ENCODE assay signal across 8 mouse cellular contexts in the genomic region with DNA sequence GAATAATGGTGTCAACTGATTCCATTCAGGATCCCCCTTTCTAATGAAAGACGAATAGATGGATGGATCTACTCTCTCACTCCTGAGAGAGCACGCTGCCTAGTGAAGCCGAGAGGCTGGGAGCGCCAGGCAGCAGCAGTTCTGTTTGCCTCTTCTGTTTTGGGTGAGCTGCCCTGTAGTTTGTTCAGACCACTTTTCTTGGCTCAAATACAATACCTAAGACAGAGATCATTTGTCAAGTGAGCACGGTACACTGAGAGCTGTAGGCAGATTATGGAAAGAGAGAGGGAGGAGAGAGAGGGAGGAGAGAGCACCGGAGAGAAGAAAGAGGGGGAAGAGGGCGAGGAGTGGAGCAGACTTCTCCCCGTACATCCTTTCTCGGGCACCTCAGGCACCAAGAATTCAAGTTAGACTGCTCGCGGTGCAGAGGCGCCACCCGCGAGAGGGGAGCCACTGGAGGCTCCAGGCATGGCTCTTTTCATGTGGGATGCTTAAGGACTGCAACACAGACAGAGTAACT.
DNase-seq lines count a peak whose midpoint lies in the region; ATAC-seq lines count a peak whose summit lies in the region.

No protein-coding gene starts in this region.

- H3K9ac ChIP-seq in lung, embryonic 15.5 days: peak overlapping the region; percentile 14; the same call in 1 of the 2 replicates
- H3K9ac ChIP-seq in neural tube, embryonic 15.5 days (replicated peaks): peak overlapping the region; percentile 61

- WGBS in lung, embryonic 15.5 days: 5% methylated on average over 14 of the region's 14 CpGs
- 7% methylated on average over 14 of the region's 14 CpGs for WGBS in limb, embryonic 10.5 days
- 1% methylated on average over 14 of the region's 14 CpGs for WGBS in neural tube, embryonic 15.5 days

- peak overlapping the region; percentile 37 for H3K4me3 ChIP-seq in lung, embryonic 15.5 days
- H3K4me3 ChIP-seq in limb, embryonic 10.5 days: peak overlapping the region; percentile 57
- H3K4me3 ChIP-seq in neural tube, embryonic 15.5 days (replicated peaks): peak overlapping the region; percentile 53

- no peaks in the 10 kb centered on the region for H3K9me3 ChIP-seq in lung, embryonic 15.5 days
- no peaks in the 10 kb centered on the region for H3K9me3 ChIP-seq in limb, embryonic 10.5 days (replicated peaks)
- no peaks in the 10 kb centered on the region for H3K9me3 ChIP-seq in neural tube, embryonic 15.5 days (replicated peaks)

- ATAC-seq in lung, embryonic 15.5 days (ENCODE audit: borderline replicate concordance, extremely low read depth, low FRiP score, low TSS enrichment): no peak; the same call in 1 of the 2 replicates
- peak; percentile 63 for ATAC-seq in neural tube, embryonic 15.5 days (ENCODE audit: low FRiP score)
- no peak for ATAC-seq in megakaryocyte progenitor cell, adult 5-6 weeks (replicated peaks; ENCODE audit: poor library complexity)

- no peaks in the 10 kb centered on the region for H3K4me1 ChIP-seq in lung, embryonic 15.5 days
- H3K4me1 ChIP-seq in limb, embryonic 10.5 days: peaks cover 24% of the 10 kb centered on the region
- peaks cover 40% of the 10 kb centered on the region for H3K4me1 ChIP-seq in neural tube, embryonic 15.5 days

- no peak overlapping the region for H3K27ac ChIP-seq in lung, embryonic 15.5 days
- peak overlapping the region; percentile 82 for H3K27ac ChIP-seq in limb, embryonic 10.5 days
- peak overlapping the region; percentile 91 for H3K27ac ChIP-seq in neural tube, embryonic 15.5 days (replicated peaks)

- DNase-seq in adrenal gland, postnatal 14 days: peak; percentile 5
- DNase-seq in adrenal gland, postnatal 25 days: no peak
- no peak for DNase-seq in lung, postnatal 4 days
- DNase-seq in limb, embryonic 10.5 days (ENCODE audit: low spot score): peak; percentile 56
- DNase-seq in cerebellum, adult 18-20 months: no peak

- peak overlapping the region; percentile 82 for H3K4me2 ChIP-seq in lung, embryonic 15.5 days
- peak overlapping the region; percentile 73 for H3K4me2 ChIP-seq in neural tube, embryonic 15.5 days

- no peaks in the 10 kb centered on the region for H3K27me3 ChIP-seq in lung, embryonic 15.5 days
- peaks cover 9% of the 10 kb centered on the region for H3K27me3 ChIP-seq in limb, embryonic 10.5 days (ENCODE audit: low read depth, poor library complexity, severe bottlenecking)
- no peaks in the 10 kb centered on the region for H3K27me3 ChIP-seq in neural tube, embryonic 15.5 days (replicated peaks)

- H3K36me3 ChIP-seq in lung, embryonic 15.5 days: no peaks in the 10 kb centered on the region
- H3K36me3 ChIP-seq in limb, embryonic 10.5 days: no peaks in the 10 kb centered on the region
- no peaks in the 10 kb centered on the region for H3K36me3 ChIP-seq in neural tube, embryonic 15.5 days

Comparison
In these comparisons a context has a peak if more than half of its experiments do, and no peak if none do; other contexts are left out.
1. DNase-seq: peak in adrenal gland, postnatal 14 days (single experiment) and limb, embryonic 10.5 days (single experiment); none in adrenal gland, postnatal 25 days (single experiment), lung, postnatal 4 days (0 of 2) and cerebellum, adult 18-20 months (0 of 2).
2. Peak in every context shown above with its lines, with median percentiles within 50 percentile points of each other: H3K4me3 ChIP-seq.